Mouse (Mus musculus) retina, embryonic 14.5 days (tissue): ENCODE measurements around the gene Mkrn3.

Experiments
- DNase-seq: peaks from one replicate; pipeline ENCODE4 v3.0.0-alpha.2; 2015; ENCODE audit warnings: low spot score

Gene Mkrn3

DNA sequence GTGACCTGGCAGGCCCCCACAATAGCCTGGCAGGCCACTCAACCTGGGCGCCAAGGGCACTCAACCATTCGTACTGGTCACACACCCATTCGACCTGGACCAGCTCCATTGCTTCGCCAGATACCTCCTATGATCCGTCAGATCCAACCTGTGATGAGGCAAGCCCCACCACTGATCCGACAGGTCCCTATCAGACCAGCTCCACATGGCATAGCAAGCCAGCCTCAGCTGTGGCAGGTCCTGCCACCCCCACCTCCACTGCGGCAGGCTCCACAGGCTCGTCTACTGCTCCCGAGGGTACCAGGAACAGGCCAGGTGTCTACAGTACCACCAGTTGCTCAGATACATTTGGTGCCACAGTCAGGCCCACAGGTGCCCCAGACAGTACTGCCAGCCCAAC, 41.4 kb downstream of the Mkrn3 start:
- DNase-seq, result no peak

DNA sequence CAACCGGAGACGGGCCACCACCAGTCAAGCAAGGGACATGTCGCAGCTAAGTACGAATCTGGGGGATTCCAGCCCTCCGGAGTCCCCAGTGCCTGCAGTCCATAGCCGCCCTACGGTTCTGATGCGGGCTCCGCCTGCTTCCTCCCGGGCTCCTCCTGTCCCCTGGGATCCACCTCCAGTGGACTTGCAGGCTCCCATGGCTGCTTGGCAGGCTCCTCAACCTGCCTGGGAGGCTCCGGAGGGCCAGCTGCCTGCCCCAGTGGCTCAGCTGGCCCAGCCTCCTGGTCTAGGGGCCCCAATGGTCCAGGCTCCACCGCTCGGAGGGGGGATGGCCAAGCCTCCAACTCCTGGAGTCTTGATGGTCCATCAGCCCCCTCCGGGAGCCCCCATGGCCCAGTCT, 42.6 kb downstream of the Mkrn3 start:
- peak; percentile 32 for DNase-seq

DNA sequence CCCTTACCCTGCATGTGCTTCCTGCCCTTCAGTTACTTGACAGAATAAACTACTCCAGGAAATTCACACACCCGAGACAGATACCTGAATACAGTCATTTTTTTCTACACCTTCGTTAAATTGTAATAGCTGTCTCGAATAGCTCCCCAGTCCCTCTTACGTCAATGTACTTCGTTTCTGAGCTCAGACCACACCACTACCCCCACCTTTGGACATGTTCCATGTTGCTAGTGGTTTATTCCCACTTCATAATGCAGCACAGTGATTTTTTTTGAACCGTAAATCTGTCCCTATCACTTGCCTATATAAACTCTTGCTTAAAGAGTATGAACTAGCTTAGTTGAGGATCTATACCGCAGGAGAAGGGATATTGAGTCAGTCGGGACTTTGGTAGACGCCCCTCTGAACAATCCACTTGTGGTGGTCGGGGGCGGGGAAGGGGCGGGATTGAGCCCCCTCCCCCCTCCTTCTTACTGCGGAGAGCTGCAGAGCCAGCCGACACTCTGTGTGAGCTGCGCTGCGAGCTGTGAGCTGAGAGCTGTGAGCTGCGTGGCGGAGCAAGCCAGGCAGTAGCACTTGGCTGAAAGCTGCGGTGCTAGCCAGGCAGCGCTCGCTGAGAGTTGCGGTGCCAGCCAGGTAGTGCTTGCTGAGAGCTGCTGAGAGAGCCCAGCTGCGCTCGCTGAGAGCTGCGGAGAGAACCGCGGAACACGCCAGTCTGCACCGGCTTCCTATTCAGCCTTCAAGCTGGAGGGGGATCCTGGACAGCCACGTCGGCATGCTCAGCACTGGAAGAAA, 43.2 kb downstream of the Mkrn3 start, which contains the start of gene Magel2:
TSS of gene Magel2 (plus strand) at position 501 of the 795 bp plus-strand sequence.
- peak; percentile 80 for DNase-seq

DNA sequence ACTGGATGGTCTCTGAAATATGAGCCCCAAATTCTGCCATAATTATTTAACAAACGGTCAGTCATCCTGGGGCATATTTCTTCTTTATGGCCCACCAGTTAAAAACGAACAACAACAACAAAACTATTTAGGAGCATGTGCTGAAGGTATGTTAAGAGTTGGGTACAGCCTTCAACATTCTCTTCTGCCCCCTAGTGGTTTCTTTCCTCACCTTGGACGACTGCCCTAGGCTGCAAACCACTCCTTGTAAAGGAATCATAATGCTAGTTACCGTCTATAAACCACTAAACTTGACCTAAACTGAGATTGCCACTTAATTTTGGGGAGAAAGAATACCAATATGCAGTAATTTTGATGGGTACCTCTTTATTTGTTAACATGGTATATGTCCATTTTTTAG, 44.3 kb downstream of the Mkrn3 start:
- peak; percentile 78 for DNase-seq
